Mouse (Mus musculus) mature B cell (primary cell): ENCODE measurements at regions not wholly inside any gene's neighbourhood (a gene's known extent, or its start where the extent isn't known, plus 50 kb on each side); places are given as distances from the start of the nearest gene placed in this dataset.

Experiments
- in situ Hi-C: fragments of 300-500 bp; cut with MboI; formaldehyde crosslinking; loops from 2 replicates; pipeline ENCODE4 v1.14.3; 2019

GRCm38 (mm10) chr8:35235815-35236509, 529.6 kb upstream of the Gm19410 start:
- in situ Hi-C loops = no loop called here

GRCm38 (mm10) chr8:35237279-35237678, 528.3 kb upstream of the Gm19410 start:
- in situ Hi-C loops = no loop called here

DNA sequence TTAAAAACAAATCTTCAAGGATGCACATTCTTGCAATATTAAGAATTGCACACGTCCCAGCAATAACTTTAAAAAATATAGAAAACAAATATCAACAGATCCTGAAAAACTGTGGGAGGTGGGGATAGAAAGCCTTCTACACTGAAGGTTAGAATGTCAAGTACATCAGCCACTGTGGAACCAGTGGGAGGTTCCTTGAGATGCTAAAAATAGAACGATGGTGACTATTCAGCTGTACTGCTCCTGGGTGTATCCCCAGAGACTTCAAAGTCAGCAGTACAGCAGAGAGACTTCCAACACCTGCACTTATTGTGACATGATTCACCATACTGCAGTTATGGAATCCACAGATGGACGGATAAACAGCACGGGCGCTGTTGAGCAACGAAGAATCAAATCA, 524.7 kb upstream of the Gm19410 start:
- in situ Hi-C loops = no loop called here

DNA sequence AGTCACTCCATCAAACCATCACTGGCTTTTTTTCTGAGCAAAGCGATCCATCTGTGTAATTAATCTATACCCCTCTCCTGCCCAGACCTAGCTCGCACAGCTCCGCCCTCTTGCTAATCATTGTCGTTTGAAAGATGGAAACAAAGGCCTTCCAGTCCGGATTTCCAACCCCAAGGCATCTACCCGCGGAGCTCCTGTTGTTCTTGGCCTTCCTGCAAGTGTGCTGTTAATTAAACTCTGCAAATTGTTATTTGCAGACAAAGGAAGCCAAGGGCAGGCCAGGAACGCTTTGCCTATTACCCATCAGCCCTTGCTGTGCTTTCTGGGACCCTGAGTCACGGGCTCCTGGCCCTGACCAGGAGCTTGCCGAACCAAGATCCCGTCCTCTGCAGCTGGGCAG, 522.0 kb upstream of the Gm19410 start:
- in situ Hi-C loops = no loop called here

GRCm38 (mm10) chr8:35249747-35250375, 515.7 kb upstream of the Gm19410 start:
- in situ Hi-C loops = no loop called here

GRCm38 (mm10) chr8:35250641-35251040, 514.9 kb upstream of the Gm19410 start:
- in situ Hi-C loops = no loop called here

- in situ Hi-C loops = no loop called here
Observed at GRCm38 (mm10) chr8:35253946-35254345, 511.6 kb upstream of the Gm19410 start.

DNA sequence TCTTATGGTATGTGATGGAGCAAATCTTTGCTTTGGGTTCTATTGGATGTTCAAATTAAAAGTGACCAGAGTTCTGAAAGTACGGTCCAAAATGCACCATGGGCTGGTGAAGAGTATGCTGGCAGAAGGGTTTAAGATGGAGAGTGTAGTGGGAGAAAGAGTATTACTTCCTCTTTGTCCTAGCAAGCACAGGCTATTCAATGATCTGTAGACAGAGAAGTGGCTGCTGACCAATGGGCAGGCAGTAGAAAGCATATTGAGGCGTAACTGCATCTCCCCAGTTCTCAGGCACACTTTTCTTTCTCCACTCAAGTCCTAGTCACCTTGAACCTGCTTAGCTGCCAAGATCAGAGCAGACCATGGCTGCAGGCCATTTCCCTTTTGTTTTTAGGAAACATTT, 510.3 kb upstream of the Gm19410 start:
- in situ Hi-C loops = no loop called here

- in situ Hi-C loops = no loop called here
Observed at GRCm38 (mm10) chr8:35256958-35257357, 508.6 kb upstream of the Gm19410 start.

DNA sequence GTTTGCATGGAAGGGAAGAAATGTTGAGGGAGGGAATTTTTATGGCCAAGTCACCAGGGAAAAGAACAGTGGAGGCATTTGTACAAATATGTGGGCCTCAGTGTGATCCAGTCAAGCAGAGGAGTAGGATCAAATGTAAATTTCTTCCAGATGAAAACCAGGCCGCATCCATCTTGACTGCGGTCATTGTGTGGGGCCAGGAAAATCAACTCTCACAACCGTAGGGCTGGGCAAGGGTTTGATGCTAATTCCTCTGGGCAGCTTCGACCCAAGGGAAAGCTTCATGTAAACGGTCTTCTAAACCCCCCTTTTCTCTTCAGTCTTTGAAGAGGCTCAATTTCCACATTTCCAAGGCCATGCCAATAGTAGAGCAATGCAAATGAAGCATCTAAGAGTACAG, 497.4 kb upstream of the Gm19410 start:
- in situ Hi-C loops = no loop called here

DNA sequence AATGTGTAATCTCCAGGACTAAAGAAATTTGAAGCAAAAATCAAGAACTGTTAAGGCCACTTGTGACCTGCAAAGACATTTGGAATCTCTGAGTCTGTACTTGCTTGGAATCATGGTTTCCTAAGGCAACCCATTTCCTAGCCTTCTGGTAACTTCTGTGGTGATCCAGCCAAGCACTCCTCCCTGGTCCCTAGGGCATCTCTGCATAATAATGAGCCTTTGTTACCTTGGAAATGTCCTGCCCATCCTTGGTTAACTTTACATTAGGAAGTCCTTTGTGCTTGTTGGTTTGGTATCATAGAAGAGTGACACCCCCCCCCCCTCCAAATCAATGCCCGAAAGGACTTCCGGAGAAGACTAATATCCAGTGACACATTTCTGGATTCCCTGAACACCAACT, 496.6 kb upstream of the Gm19410 start:
- in situ Hi-C loops = no loop called here

DNA sequence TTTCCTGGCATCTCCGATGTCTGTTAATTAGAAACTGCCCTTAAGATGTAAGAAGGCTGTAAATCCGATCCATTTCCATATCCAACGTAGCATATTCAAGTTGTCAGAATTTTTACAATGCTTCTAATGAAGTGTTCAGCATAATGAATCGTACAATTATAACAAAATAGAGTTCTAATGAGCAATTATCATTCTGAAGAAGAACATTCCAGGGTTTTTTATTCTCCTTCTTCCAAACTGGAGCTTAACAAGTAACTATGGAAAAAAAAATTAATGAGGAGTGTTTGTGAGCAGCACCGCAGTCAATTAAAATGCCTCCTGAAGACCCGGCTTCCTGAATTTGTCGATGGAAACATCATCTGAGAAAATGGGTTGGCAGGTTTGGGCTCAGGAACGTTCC, 489.6 kb upstream of the Gm19410 start:
- in situ Hi-C loops = no loop called here

DNA sequence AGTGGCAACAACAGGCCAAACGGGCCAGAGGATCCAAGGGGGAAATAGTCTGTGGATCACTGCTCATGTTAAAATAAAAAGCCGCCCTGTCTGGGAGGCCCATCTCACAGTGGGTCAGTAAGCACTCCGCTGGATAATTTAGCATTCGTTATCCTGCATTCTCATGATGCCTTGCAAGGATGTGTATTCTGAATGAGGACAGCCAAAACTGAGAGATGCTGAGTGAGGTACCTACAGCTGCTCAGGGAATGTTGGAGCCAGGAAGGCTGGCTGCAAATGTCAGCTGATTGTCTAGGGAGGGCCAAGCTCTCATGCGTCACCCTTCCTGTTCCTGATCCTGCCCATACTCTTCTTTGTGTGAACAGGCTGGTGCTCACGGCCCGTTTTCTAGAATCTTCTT, 489.1 kb upstream of the Gm19410 start:
- in situ Hi-C loops = no loop called here

- in situ Hi-C loops = no loop called here
Observed at GRCm38 (mm10) chr8:35278946-35279345, 486.6 kb upstream of the Gm19410 start.

- in situ Hi-C loops = no loop called here
Observed at GRCm38 (mm10) chr8:35280741-35281140, 484.8 kb upstream of the Gm19410 start.

DNA sequence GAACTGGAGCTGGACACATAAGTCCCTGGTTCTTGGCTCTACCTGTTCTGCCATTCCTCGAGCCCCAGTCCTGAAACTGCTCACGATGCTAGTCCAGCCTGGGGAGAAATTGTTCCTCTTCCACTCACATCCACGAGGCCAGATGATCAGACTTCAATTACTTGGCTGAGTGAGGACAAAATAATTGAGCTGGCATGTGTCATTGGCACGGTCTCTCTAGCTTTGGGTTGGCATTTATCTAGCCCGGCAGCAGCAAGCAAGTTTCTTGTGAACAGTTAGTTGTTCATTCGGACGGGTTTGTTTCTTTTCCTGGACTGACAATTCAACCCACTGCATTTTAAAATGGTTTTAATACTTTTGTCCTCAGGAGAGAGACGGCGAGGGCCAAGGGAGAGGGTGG, 482.2 kb upstream of the Gm19410 start:
- in situ Hi-C loops = no loop called here

DNA sequence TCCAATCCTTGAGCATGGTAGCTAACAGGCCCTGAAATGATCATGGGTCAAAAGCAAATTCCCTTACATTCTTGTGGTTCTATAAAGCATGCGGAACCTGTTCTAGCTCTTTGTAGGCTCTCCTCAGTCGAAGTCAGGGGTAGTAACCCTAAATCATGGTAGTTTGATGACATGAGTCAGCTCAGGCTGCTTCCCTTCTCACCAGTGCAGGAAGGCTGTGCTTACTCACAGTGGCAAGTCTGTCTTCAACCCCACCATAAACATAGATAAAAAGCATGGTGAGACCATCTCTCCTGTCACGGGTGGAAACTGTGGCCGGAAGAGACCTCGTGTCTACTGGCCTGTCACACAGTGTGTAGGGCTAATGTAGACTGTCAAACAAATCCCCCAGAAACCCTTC, 476.6 kb upstream of the Gm19410 start:
- in situ Hi-C loops = no loop called here

DNA sequence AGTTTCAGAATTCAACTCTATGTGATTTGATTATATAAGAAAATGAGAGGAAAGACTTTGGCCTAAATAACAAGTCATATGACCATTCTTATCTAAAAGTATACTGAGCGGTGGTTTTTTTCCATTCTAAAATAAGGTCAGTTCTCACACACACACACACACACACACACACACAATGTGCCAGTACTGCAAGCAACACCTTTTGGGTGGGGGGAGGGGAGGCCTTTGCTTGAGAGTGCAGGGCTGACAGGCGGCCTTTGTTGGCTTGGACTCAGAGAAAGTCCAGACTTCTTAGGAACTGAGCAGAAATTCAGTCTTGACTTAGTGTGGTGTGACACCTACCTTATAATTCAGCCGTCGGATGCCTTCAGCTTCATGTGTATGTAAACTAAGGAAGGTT, 475.6 kb upstream of the Gm19410 start:
- in situ Hi-C loops = no loop called here

GRCm38 (mm10) chr8:35293437-35294126, 472.0 kb upstream of the Gm19410 start:
- in situ Hi-C loops = no loop called here

- in situ Hi-C loops = no loop called here
Observed at GRCm38 (mm10) chr8:35296936-35297335, 468.7 kb upstream of the Gm19410 start.

- in situ Hi-C loops = no loop called here
Observed at GRCm38 (mm10) chr8:35299088-35299487, 466.5 kb upstream of the Gm19410 start.

- in situ Hi-C loops = no loop called here
Observed at GRCm38 (mm10) chr8:35300359-35300758, 465.2 kb upstream of the Gm19410 start.

DNA sequence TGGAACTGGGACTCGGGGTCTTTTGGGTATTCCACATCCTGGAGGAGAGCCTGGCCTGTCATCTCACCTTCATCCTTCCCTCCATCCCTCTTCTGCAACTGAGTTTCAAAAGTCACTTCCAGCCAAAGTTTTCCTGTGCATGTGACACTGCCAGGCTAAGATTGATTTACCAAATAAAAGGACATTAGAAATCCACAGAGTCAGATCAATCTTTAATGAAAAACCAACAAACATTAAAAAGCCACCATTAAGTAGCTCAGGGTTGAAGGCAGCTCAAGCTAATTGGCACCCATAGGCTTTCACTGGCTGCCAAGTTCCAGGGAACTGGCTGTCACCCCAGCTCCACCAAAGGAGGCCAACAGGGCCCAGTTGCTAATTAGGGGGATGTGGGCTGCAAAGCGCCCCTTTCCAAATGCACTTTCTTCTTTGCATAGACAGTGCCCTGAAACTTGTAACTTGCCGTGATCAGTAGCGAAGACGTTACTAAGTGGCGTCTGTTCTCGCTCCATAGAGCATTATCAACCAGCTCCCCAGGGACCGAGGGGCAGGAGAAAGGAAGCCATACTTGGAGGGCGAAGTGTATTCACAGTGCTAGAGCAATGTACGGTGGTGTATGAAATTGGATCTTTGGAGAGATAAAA, 464.6 kb upstream of the Gm19410 start:
- in situ Hi-C loops = no loop called here
